Mouse (Mus musculus) cerebellum, postnatal 14 days (tissue): ENCODE measurements around the gene Senp8.
"Not testable (repeated sequence)": the region's sequence is repeated elsewhere in the genome, so short reads cannot be mapped to it uniquely, and the experiment has no call there.

ENCODE experiments used
- DNase-seq, 2 experiments: peaks; one replicate each; pipeline ENCODE4 v3.0.0; 2021; ENCODE audit warnings: mixed read lengths in 2 of 2

Senp8 gene

GRCm38 (mm10) chr9:59750267-59751065, at the start of gene Senp8, which contains the start of gene Myo9a:
Senp8 (minus strand) TSS chr9:59750710.
Myo9a (plus strand) TSS chr9:59750896.
- DNase-seq = peak; percentile 100

GRCm38 (mm10) chr9:59766966-59767461, 16.5 kb upstream of the Senp8 start:
- not testable (repeated sequence) for DNase-seq

- DNase-seq = no peak
These were observed 10.0 kb upstream of the Senp8 start for GRCm38 (mm10) chr9:59760515-59760914.

DNA sequence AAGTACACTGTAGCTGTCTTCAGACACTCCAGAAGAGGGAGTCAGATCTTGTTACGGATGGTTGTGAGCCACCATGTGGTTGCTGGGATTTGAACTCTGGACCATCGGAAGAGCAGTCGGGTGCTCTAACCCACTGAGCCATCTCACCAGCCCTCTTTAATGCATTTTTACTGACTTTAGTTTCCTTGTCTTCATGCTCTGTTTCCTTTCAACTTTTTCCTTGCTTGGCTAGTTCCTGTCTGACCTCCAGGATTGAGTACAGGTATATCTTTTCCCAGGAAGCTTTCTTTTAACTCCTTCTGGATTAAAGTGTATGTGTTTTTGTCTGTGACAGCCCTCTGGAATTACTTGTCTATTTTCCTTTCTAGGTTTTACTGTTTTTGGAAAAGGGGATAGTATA, 6.5 kb upstream of the Senp8 start:
- not testable (repeated sequence) for DNase-seq

- DNase-seq = no peak
These were observed 4.7 kb upstream of the Senp8 start for GRCm38 (mm10) chr9:59755199-59755598.

DNA sequence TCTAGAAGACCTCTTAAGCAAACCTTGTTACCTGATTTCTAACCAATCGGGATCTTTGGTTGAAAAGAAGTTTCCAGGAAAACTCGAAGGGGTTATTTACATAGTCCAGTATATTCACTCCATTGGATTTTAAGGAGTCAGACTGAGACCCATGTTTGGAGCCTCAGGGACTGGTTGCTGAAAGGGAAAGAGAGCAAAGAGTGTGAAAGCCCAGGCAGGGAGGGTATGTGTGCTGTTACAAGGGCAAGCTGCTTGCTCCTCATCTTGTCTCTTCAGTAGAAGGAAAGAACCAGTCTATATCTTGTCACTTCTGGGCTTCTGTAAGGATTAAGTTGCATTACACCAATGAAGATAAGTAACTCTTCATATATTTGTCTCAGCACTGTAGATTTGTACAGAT, 1.5 kb upstream of the Senp8 start:
- DNase-seq = peak in 1 of 2 experiments; percentile 15

DNA sequence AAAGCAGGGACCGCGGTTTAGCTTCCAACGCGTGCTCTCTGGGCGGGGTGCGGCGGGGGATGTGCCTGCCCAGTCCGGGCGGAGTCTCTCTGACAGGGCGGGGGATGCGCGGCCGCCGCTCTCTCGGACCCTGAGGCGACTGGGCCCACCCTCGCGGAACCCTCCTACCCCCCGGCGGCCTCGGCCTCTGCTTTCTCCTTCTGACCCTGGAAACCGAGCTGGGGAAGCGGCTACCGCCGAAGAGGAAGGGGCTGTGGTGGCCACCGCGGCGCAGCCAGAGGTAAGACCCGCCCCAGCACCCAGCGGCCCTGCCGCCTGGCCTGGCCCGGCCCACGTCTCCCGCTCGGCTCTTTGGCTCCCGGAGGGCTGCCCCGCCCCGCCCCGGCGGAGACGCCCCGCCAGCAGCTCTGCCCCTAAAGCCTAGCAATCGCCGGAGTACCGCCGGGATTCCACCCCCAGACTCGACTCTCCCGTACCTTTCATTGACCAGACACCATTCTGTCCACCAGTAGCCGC, 614 bp upstream of the Senp8 start:
- peak in 1 of 2 experiments; percentile 67 for DNase-seq

GRCm38 (mm10) chr9:59749581-59750265, 787 bp downstream of the Senp8 start:
- DNase-seq = peak; percentile 15 to 16

DNA sequence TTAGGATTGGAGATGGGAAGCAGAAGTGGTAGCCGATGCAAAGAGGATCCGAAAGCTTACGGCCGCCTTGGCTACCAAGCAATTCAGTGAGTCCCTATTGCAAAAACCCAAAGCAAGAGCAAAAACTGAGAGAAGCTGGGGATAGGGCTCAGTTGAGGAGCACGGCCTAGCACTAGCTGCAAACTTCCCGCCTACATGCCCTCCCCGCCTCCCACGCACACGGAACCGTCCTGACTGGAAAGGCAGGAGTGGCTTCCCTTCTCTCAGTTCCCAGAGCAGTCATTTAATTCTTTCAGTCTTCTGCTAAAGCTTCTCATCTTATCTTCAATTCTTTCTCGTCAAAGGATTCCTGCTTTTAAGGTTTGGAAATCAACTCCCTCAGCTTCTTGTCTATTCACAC, 1.5 kb downstream of the Senp8 start:
- no peak for DNase-seq

DNA sequence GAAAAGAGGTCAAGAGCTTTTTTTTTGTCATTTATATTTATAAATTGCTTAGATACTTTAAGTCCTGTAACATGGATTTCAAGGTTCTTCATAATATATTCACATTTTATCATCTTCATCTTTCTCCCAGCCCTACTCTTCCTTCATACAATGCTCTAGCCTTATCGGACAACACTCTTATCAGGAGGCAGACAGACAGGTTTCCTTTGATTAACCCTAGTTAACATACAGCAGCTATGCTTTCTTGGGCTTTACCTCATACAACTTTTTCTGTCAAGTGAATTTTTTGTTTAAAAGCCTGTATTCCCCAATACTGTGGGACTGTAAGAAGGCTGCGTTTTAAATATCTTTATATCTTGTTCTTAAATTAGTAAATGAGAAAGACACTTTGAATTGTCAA, 2.1 kb downstream of the Senp8 start:
- no peak for DNase-seq

DNA sequence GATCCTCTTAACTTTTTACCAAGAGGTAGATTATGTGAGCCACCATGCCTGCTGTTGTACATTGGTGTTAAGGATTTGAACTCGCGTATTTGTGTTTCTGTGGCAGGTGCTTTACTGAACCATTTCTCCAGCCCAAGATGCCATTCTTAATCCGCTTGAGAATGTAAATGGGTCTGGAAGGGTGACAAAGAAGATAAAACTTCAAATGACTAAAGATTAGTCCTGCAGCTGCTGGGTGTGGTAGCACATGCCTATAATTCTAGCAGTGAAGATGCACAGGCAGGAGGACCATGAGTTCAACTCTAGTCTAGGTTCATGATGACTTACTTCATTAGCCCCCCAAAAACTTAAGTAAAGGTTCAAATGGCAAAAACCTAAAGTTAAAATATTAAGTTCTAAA, 6.6 kb downstream of the Senp8 start:
- DNase-seq = no peak

DNA sequence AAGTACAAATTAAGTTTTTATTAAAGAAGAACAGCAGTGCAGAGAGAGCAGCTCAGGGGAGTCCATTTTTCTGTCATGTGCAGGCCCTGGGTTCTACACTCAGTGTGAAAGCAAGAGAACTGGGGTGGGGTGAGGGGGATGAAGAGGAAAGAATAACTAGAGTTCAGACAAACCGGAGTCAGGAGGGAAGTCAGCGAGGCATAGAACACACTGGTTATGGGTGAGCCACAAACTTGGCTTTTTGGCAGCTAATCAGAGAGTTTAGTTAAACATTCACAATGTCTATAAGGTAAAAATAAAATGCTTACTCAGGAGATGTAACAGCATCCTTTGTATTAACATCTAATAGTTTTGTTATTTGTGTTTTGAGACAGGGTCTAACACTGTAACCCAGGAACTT, 9.9 kb downstream of the Senp8 start:
- no peak for DNase-seq

DNA sequence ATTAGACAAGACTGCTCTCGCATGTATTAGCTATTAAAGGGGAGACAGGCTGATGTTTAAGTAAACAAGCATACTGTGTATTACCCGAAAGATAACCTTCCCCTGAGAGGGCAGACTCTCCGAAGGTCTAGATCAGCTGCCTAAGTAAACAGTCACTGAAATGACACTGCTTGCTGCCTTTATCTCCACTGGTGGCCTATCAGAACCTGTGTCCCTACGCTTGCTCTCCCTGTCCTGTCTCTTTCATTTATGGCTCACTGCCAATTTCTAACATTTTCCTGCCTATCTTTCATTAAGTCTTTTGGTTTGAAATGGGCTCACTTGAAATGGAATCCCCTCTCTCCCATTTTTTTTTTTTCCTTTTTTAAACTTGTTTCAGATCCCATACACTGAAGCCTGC, 15.1 kb downstream of the Senp8 start:
- DNase-seq = no peak

DNA sequence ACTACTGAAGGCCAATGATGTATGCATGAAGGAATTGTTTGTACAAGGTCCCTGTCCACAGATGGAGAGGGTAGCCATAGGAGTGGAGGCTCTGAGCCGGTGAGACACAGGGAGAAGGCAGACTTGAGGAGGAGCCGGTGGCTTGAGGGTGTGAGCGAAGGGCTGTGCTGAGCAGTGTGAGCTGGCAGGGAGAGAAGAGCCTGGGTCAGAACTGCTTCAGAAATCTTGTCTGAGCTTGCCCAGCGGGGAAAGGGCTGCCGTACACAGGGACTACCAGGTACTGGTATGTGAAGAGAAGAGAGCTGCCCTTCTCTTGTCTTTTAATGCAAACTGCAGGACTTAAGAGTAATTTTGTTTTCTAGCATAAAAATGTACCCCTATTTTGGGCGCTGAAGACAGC, 17.4 kb downstream of the Senp8 start:
- DNase-seq = no peak

DNA sequence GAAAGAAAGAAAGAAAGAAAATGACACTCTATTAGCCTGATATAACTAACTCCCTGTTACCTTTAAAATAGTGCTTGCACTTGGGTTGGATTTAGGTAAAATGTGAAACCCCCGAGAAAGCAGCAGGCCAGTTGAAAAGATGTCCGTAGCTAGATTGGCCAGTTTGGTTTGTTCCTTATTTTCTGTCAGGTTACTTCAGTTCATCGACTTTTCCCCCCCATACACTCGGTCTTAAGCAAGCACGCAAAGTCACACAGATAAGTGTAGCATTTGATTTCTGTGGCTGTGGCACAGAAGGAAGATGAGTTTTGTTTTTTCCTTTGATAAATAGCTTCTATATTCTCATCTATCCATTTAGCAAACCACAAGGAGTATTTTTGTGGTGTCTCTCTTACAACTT, 19.4 kb downstream of the Senp8 start:
- DNase-seq = no peak

DNA sequence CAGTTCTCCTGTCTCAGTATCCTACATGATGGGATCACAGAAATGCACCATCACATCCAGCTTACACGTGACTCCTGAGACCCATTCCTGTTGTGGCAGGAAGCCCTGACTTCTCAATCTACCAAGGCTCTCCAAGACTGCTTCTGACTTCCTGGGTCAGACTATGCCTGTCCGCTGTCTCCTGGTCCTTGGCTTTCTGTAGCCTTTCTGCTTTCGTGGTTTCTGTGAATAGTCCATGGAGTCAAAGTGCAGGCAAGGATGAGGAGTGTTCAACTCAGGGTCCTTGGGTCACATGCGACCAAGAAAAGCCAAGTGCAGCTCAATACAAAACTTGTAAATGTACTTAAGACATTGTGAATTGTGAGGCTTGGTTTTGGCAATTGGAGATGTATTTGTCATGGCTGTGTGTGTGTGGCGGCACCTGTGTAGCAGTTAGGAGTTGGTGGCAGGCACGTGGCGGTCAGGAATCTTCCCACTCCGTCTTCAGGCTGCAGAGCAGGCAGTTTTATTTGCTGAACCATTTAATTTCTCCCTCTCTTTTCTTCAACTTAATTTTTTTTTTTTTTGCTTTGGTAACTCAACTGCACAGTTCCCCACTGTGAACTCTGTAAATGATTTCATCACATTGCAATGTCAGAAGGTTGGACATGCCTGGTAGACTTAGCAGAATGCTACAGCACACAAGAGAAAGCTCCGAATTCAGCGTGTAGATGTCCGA, 22.8 kb downstream of the Senp8 start:
- DNase-seq = no peak

- no peak for DNase-seq
These were observed 25.0 kb downstream of the Senp8 start for GRCm38 (mm10) chr9:59725515-59725914.

GRCm38 (mm10) chr9:59723791-59724442, 26.6 kb downstream of the Senp8 start:
- peak; percentile 61 to 70 for DNase-seq

GRCm38 (mm10) chr9:59723096-59723657, 27.3 kb downstream of the Senp8 start:
- DNase-seq = peak; percentile 85 to 86

GRCm38 (mm10) chr9:59721144-59721543, 29.4 kb downstream of the Senp8 start:
- no peak for DNase-seq

- DNase-seq = no peak
These were observed 32.3 kb downstream of the Senp8 start for GRCm38 (mm10) chr9:59718237-59718636.

DNA sequence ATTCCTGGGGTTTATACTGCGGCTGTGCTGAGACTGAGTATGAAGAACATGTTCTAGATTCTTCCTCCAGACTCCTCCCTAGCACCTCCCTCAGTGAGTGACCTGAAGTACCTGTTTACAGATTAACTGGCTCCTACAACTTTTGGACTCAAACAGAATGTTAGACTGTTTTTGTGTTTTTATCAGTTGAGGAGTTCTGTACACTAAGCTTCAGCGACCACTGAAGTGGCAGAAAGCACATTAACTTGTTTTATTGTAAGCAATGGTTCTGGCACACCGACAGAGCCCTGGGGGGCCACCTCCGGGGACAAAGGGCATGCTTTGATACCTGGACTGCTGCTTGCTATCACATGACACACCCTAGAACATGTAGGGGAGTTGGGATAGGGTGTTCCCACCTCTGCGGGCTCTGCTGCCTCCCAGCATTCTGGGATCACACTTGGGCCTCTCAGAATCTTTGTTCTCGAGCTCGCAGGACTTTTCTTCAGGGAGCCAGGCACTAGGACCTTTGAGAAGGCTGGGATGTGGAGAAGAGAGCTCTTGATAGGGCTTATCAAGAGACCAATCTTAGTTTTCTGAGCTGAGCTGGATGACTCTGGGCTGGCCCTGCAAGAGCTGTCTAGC, 34.1 kb downstream of the Senp8 start:
- DNase-seq = no peak
